Mouse (Mus musculus) ES-E14 (cell line): ENCODE data around the gene Syt13.

Source experiments
- HCFC1 ChIP-seq: IDR thresholded peaks from 2 replicates; pipeline ENCODE4 v1.6.1; 2012; ENCODE audit warnings: low read length, inconsistent platforms, borderline replicate concordance; ENCODE audit not compliant: insufficient read depth
- MAFK ChIP-seq: IDR thresholded peaks from 2 replicates; pipeline ENCODE4 v1.6.1; 2014; ENCODE audit warnings: mild to moderate bottlenecking, low read depth, low read length, inconsistent platforms; ENCODE audit not compliant: insufficient read depth

- TF ChIP-seq MAFK (peak; percentile 51; the same call in 1 of the 2 replicates), HCFC1 (no peak)
These were observed 19.5 kb downstream of the Syt13 start for GRCm38 (mm10) chr2:92934312-92934982.
